Mouse (Mus musculus) splenic B cell, adult 2 months (primary cell): ENCODE measurements around the gene Nsun7.
"Not testable (repeated sequence)": the region's sequence is repeated elsewhere in the genome, so short reads cannot be mapped to it uniquely, and the experiment has no call there.

Source experiments
- DNase-seq: peaks from one replicate; pipeline ENCODE4 v3.0.0-alpha.2; 2011; ENCODE audit warnings: low read depth, low spot score
- H3K27me3 ChIP-seq: 2 replicates; pipeline ENCODE4 v1.6.1; 2012; ENCODE audit warnings: mild to moderate bottlenecking, low read length, moderate library complexity, mixed read lengths; ENCODE audit not compliant: control insufficient read depth, poor library complexity, insufficient read depth, severe bottlenecking
- H3K36me3 ChIP-seq: 2 replicates; pipeline ENCODE4 v1.6.1; 2012; ENCODE audit warnings: mild to moderate bottlenecking, low read length, moderate library complexity, mixed read lengths; ENCODE audit not compliant: control insufficient read depth, poor library complexity, insufficient read depth, severe bottlenecking

The Nsun7 gene

DNA sequence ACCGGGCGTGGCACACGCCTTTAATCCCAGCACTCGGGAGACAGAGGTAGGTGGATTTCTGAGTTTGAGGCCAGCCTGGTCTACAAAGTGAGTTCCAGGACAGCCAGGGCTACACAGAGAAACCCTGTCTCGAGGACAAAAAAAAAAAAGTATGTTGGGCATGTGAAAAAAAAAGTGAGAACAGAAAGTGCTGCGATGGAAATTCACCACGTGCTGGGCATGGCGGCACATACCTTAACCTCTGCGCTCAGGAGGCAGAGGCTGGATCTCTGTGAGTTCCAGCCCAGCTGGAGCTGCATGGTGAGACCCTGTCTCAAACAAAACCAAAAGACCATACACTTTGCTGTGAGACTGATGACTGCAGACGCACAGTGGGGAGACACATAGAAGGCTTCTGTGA lies 4.7 kb upstream of the Nsun7 start:
- H3K36me3 ChIP-seq: no peaks in the 10 kb centered on the region
- no peak for DNase-seq
- H3K27me3 ChIP-seq: no peaks in the 10 kb centered on the region; the same call in 1 of the 2 replicates

DNA sequence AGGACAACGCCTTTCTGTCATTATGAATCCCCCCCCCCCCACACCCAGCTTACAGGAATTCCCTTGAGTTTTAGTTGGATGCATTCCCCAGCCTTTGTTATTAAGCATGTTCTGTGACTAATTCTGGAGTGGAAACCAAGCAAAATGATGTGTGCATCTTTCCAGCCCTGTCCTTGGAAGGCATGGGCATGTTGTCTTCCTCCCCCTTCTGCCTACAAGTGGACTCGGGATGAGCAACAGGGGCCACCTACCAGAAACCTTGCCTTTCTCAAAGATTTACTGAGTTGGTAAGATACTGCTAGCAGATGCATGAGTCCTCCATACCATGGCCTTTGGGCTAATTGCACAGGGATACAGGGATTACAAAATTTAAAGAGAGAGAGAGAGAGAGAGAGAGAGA lies 697 bp upstream of the Nsun7 start:
- Histone ChIP-seq H3K36me3 (no peaks in the 10 kb centered on the region), H3K27me3 (no peaks in the 10 kb centered on the region; the same call in none of the 2 replicates)
- DNase-seq: no peak

DNA sequence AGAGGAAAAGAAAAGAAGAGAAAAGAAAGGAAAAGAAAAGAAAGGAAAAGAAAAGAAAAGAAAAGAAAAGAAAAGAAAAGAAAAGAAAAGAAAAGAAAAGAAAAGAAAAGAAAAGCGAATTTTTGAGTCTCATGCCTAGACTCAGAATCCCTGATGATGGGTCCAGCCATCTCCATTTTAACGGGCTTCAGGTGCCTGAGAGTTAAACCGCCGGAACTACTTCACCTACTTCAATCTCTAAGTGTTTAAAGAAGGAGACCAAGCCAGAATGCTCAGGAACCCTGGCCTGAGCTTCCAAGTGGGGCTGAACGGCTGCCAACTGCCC lies 304 bp upstream of the Nsun7 start:
- H3K27me3 ChIP-seq, H3K36me3 ChIP-seq, DNase-seq: not testable (repeated sequence)

DNA sequence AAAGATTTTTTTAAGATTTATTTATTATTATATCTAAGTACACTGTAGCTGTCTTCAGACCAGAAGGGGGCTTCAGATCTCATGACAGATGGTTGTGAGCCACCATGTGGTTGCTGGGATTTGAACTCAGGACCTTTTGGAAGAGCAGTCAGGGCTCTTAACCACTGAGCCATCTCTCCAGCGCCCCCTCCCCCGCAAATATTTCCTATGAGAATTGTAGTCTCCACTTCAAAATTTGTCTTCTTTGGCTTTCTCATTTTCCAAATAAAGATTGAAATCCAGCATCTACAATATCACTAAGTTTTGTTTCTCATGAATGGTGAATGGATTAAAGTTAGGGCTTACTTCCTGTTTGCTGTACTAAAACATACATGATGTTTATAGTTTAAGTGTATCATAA lies 2.8 kb downstream of the Nsun7 start:
- H3K36me3 ChIP-seq: no peaks in the 10 kb centered on the region
- DNase-seq: no peak
- H3K27me3 ChIP-seq: no peaks in the 10 kb centered on the region; the same call in none of the 2 replicates

DNA sequence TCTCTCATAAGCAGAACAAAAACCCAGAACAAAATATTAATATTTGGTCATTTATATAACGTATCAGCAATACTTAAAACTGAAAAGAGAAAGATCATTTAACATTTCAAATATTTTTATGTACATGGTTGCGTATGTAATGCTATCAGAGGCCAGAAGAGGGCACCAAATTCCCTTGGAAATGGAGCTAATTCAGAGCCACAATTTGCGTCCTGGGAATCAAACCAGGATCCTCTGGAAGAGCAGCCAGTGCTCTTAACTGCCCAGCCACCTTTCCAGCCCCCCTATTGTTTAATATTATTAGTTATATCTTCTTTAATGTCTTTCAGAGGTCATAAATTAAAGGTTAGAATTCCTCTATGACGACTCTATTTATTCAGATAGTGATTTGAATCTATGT lies 3.7 kb downstream of the Nsun7 start:
- Histone ChIP-seq H3K27me3 (no peaks in the 10 kb centered on the region; the same call in none of the 2 replicates), H3K36me3 (no peaks in the 10 kb centered on the region)
- peak; percentile 44 for DNase-seq

DNA sequence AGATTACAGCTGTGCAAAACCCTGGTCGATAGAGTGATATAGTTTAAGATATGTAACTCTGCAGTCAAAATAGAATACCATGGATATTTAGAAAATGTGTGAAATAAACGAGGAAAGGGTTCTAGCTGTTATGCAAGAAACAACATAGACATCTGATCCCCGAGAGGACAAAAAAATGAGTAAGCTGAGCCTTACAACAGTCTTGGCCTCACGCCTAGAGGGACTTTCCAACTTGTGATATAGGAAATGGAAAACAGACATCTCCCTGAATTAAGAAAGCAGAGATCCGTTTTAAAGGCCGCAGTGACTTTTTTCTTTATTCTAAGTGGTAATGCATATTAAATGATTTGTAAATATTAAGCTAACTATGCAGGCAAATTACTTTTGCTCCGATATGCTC lies 9.9 kb downstream of the Nsun7 start:
- no peak for DNase-seq
- no peaks in the 10 kb centered on the region for H3K36me3 ChIP-seq
- H3K27me3 ChIP-seq: no peaks in the 10 kb centered on the region

DNA sequence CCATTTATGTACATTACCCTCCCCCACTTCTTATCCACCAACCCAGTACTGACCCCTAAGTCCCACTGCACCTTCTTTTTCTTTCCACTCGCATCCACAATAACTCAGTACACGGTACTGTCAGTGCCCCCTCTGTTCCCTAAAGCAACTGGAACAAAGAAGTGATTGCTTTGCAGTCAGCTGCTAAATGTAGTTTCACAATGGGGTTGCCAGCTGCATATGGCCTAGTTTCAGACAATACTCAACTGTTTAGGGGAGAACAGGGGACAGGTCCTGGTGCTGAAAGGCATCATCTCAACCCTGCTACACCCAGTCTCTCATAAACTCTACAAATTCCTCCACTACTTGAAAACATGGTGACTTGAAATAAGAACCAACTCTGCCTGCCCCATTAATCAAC lies 11.4 kb downstream of the Nsun7 start:
- DNase-seq: no peak
- Histone ChIP-seq H3K27me3 (no peaks in the 10 kb centered on the region), H3K36me3 (no peaks in the 10 kb centered on the region)

DNA sequence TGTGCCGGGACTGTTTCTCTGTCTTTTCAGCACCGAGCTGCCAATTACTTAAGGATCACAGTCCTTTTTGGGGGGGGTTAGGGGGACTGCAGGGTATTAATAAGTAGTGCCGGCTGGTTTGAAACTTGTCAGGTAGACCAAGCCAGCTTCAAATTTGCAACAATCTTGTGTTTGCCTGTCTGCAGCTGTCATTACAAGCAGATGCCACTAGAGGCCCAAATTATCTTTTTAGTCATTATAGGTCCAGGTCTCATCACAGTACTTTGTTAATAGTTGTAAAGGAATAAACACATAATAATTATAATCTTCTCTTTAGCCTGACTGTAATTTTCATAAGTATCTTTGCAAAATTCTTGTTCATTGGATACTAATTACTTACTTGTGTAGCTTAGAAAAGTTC lies 14.7 kb downstream of the Nsun7 start:
- no peak for DNase-seq
- H3K27me3 ChIP-seq: no peaks in the 10 kb centered on the region
- H3K36me3 ChIP-seq: no peaks in the 10 kb centered on the region

DNA sequence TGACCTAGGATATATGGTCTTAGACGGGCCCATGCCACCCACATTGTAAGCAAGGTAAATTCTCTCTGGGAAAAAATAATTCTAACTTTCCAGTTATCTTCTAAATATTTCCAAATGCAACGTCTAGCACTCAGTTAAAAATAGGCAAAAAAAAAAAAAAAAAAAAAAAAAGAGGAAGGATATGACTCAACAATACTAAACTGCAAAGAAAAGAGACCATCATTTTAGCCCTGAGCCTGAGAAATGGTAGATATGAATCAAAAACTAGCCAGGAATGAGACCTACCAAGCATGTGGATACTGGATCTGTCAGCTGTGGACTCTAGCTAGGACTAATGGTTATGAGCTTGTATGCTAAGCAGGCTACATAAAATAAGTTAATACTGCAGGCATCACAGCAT lies 20.0 kb downstream of the Nsun7 start:
- Histone ChIP-seq H3K36me3 (no peaks in the 10 kb centered on the region), H3K27me3 (no peaks in the 10 kb centered on the region)
- DNase-seq: no peak

DNA sequence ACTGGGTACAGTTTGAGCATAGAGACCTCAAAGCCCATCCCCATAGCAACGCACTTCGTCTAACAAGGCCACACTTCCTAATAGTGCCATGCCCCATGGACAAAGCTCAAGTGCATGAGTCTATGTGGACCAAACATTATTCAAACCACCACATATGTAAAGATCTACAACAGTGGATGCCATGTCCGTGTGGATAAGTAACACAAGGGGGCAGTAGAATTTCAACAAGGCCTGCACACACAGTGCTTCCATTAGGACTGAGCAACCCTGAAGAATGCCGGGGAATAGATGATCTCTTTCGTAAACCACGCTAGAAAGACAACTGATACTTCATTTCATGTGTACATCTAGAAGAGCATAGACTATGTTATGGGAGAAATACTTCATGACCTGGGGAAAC lies 21.0 kb downstream of the Nsun7 start:
- Histone ChIP-seq H3K36me3 (no peaks in the 10 kb centered on the region), H3K27me3 (no peaks in the 10 kb centered on the region)
- no peak for DNase-seq

DNA sequence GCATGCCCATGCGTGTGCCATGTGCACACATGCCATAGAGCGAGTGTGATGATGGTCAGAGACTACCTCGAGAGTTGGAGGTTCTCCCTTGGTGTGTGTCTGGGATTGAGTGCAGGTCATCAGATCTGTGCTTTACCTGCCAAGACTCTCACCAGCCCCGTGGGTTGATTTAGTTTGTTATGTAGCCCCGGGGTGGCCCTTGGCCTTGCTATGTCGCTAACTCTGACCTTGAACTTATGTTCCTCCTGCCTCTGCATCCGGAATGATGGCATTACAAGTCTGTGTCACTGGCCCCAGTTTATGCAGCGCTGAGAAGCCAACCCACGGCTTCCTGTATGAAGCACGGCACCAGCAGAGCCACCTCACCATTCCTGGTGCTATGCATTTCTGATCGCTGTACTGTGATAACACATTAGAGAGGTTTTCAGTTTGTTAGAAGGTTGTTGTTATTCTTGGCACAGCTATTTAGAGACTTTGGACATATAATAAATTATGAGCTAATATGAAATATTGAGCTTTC lies 34.5 kb downstream of the Nsun7 start:
- Histone ChIP-seq H3K27me3 (no peaks in the 10 kb centered on the region), H3K36me3 (no peaks in the 10 kb centered on the region; the same call in 1 of the 2 replicates)
- DNase-seq: no peak

DNA sequence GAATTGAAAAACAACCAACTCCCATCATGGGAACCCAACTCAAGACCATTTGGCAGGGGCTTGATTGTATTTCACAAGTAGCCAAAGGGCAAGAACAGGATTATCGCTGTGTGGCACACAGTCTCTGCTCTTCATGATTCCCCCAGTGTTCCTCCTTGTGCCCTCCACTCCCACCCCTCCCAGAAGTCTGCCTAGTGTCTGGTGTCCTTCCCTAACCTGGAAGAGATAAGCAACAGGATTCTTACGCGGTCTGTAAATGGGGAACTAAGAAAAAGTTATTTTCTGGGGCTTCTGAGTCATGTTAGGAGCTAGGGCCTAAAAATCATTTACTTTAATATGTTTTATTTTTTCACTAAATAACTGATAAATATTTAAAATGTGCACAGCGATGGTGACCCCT lies 35.3 kb downstream of the Nsun7 start:
- Histone ChIP-seq H3K27me3 (no peaks in the 10 kb centered on the region), H3K36me3 (no peaks in the 10 kb centered on the region; the same call in 1 of the 2 replicates)
- DNase-seq: no peak

DNA sequence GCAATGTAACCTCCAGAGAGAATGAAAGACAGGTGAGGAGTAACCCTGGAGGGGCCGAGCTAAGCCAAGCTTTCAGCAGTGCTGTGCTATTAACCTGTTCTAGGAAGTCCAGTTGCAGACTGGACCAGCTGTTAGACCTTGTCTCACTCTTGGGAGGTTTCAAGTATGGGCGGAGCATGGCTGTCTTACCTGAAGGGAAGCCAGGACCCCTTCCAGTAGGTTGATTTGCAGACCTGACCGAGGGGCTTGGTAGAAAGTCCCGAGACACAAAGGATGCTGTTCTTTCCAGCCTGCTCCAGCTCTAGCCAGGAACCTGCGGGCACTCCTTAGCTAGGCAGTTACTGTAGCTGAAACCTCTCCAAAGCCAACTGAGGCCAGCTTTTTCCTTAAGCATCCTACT lies 36.4 kb downstream of the Nsun7 start:
- DNase-seq: no peak
- Histone ChIP-seq H3K27me3 (no peaks in the 10 kb centered on the region), H3K36me3 (no peaks in the 10 kb centered on the region; the same call in 1 of the 2 replicates)

DNA sequence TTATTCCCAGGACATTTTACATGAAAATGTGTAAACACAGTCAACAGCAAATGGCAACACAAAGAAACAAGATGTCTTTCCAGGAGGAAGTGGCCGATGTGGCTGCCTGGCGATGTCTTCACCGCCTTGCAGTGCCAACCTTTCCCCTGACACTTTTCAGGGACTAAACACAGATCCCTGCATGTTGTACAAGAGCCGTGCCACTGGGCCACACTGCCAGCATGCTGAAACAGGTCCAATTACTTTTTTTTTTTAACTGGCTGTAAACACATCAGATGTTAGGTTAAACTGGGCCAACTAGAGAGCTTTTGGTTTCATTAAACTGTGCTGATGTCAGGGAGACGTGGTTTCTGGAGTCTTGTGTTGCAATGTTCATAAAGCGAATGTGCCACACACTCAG lies 39.2 kb downstream of the Nsun7 start:
- Histone ChIP-seq H3K36me3 (no peaks in the 10 kb centered on the region; the same call in 1 of the 2 replicates), H3K27me3 (no peaks in the 10 kb centered on the region)
- no peak for DNase-seq

DNA sequence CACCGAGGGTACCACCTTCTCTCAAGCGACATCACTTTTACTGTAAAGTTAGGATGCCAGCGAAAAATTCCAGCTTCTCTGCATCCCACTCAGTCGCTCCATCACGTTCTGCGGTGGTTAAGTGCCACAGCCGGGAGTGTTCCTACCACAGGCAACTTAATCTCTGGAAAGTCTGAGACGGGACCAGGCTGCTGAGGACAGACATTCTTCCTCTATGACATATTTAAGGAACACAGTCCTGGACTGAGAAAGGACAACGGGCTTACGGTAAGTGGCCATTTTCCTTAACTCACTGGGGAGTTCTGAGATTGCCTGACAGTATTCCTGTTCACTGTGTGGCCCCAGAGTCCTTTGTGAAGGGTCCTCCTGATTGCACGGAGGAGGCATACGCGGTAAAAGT lies 40.9 kb downstream of the Nsun7 start:
- no peaks in the 10 kb centered on the region for H3K27me3 ChIP-seq
- no peak for DNase-seq
- no peaks in the 10 kb centered on the region; the same call in 1 of the 2 replicates for H3K36me3 ChIP-seq

DNA sequence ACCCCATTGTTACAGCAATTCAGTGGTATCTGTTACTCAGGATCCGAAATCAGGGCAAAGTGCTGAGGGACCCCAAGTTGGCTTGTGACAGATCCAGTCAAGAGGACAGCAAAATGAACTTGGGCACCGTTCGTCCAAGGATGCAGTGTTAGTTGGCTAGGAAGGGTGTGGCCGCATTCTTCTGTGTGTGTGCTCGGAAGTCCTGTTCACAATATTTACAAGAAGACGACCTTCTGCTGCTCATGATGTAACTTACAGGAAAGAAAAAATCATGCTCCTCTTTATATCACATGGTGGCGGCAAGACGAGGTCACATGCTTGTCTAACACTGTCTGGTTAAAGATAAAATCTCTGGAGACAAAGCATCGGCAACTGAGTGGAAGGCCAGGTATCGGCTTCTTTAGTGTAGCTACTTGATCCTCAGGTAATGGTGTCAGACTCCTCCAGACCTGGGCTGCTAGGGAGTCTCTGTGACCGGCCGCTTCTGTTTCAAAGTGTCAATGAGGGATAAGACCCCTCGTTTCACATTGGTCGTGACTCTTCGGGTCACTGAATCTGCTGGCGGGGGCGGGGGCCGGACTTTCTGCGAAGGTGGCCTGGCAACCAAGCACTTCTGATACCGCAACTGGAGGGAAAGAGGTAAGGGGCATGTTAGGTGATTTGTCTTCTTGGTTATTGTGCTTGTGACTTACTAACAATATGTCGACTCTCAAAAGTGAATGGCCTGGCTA lies 42.6 kb downstream of the Nsun7 start:
- Histone ChIP-seq H3K36me3 (no peaks in the 10 kb centered on the region; the same call in 1 of the 2 replicates), H3K27me3 (no peaks in the 10 kb centered on the region)
- DNase-seq: no peak
